Comparison of ENCODE assay signal across 9 mouse cellular contexts in the genomic region with DNA sequence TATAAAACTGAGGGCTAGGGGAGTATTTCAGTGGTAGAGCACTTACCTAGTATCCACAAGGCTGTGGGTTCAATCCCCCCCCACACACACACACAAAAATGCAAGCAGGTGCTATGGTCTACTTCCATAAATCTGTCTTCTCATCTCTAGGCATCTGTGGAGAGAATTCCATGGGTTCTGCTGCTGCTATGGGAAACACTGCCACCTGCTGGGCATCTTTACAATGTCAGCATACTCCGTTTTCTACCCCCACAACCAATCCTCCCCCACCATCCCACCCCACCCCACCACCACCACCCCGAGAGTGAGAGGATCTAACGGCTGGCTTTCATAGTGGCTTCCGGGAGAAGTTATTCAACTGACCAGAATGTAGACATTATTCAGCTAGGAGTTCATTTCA. TPM values are rescaled to one million over a fixed set of nuclear protein-coding genes. Genes with fewer than 3 reads are reported as not detected.
A peak's percentile ranks its signal among the peaks of the same experiment; 100 is the strongest.
DNase-seq lines count a peak whose midpoint lies in the region; ATAC-seq lines count a peak whose summit lies in the region.
"Had no signal": no experiment of that assay in that cellular context is flagged by ENCODE, and none has a peak within 500 bp of the region (broad histone marks: within the 10 kb centered on the region; RNA-seq: fewer than 3 reads in every experiment).

No protein-coding gene starts in this region.

- no peak overlapping the region for H3K4me3 ChIP-seq in midbrain, embryonic 11.5 days (ENCODE audit: low read depth, low read length)
- H3K4me3 ChIP-seq in midbrain, embryonic 15.5 days = no peak overlapping the region
- no peak overlapping the region for H3K4me3 ChIP-seq in embryonic facial prominence, embryonic 11.5 days (ENCODE audit: low read depth, low read length)
- H3K4me3 ChIP-seq in megakaryocyte, embryonic 14.5 days (replicated peaks) = peak overlapping the region; percentile 28
- H3K4me3 ChIP-seq: erythroblast, embryonic 14.5 days had no signal

- no peaks in the 10 kb centered on the region for H3K9me3 ChIP-seq in midbrain, embryonic 11.5 days (ENCODE audit: control insufficient read depth, low read length)
- no peaks in the 10 kb centered on the region for H3K9me3 ChIP-seq in midbrain, embryonic 15.5 days
- no peaks in the 10 kb centered on the region for H3K9me3 ChIP-seq in embryonic facial prominence, embryonic 11.5 days (replicated peaks; ENCODE audit: control insufficient read depth, low read length)
- peaks cover 5% of the 10 kb centered on the region for H3K9me3 ChIP-seq in megakaryocyte, embryonic 14.5 days

- H3K27ac ChIP-seq in midbrain, embryonic 11.5 days (ENCODE audit: low read depth, low read length) = no peak overlapping the region
- H3K27ac ChIP-seq in midbrain, embryonic 15.5 days = no peak overlapping the region
- H3K27ac ChIP-seq in embryonic facial prominence, embryonic 11.5 days (replicated peaks; ENCODE audit: low read depth, low read length) = no peak overlapping the region

- no peaks in the 10 kb centered on the region for H3K27me3 ChIP-seq in midbrain, embryonic 11.5 days (ENCODE audit: control insufficient read depth, insufficient read depth, low read length)
- H3K27me3 ChIP-seq in midbrain, embryonic 15.5 days (replicated peaks) = no peaks in the 10 kb centered on the region
- no peaks in the 10 kb centered on the region for H3K27me3 ChIP-seq in embryonic facial prominence, embryonic 11.5 days (ENCODE audit: control insufficient read depth, insufficient read depth, low read length)
- H3K27me3 ChIP-seq in megakaryocyte, embryonic 14.5 days (replicated peaks) = peaks cover 20% of the 10 kb centered on the region

- H3K4me2 ChIP-seq in midbrain, embryonic 11.5 days = no peak overlapping the region
- no peak overlapping the region for H3K4me2 ChIP-seq in midbrain, embryonic 15.5 days
- no peak overlapping the region for H3K4me2 ChIP-seq in embryonic facial prominence, embryonic 11.5 days (ENCODE audit: low read depth, low read length)

- H3K4me1 ChIP-seq in midbrain, embryonic 11.5 days (ENCODE audit: control insufficient read depth, insufficient read depth, low read length) = no peaks in the 10 kb centered on the region; the same call in 1 of the 2 replicates
- no peaks in the 10 kb centered on the region for H3K4me1 ChIP-seq in midbrain, embryonic 15.5 days
- no peaks in the 10 kb centered on the region for H3K4me1 ChIP-seq in embryonic facial prominence, embryonic 11.5 days (ENCODE audit: control insufficient read depth, insufficient read depth, low read length)
- H3K4me1 ChIP-seq in megakaryocyte, embryonic 14.5 days = peaks cover 18% of the 10 kb centered on the region

- DNase-seq in midbrain, embryonic 11.5 days (ENCODE audit: low spot score, missing footprints) = peak; percentile 96
- DNase-seq in adrenal gland, postnatal 4 days (ENCODE audit: low spot score in 2 of 2) = peak; percentile 37 to 38
- peak; percentile 80 for DNase-seq in embryonic facial prominence, embryonic 11.5 days (ENCODE audit: low spot score)
- peak; percentile 72 to 82 for DNase-seq in heart, postnatal 36 days
- DNase-seq in layer of hippocampus, postnatal 25 days (ENCODE audit: extremely low spot score in 1 of 2, low spot score in 1 of 2) = peak; percentile 53 to 89
- peak; percentile 9 to 14 for DNase-seq in spleen, postnatal 36 days (ENCODE audit: low spot score in 2 of 2)

- WGBS in midbrain, embryonic 11.5 days = 8% methylated on average over 4 of the region's 4 CpGs
- 15% methylated on average over 4 of the region's 4 CpGs for WGBS in midbrain, embryonic 15.5 days
- WGBS in embryonic facial prominence, embryonic 11.5 days = 15% methylated on average over 4 of the region's 4 CpGs

- H3K9ac ChIP-seq in midbrain, embryonic 11.5 days (ENCODE audit: low read length) = no peak overlapping the region
- H3K9ac ChIP-seq in midbrain, embryonic 15.5 days = no peak overlapping the region
- no peak overlapping the region for H3K9ac ChIP-seq in embryonic facial prominence, embryonic 11.5 days (replicated peaks; ENCODE audit: low read length)

- intact Hi-C loops in heart, postnatal 36 days (cut with DNase I) = loop anchor here (1.0 to 5.0 kb wide), 3 partner anchors 65 to 179 kb away; no protein-coding TSS in a partner anchor

- H3K36me3 ChIP-seq in midbrain, embryonic 11.5 days (ENCODE audit: control insufficient read depth, insufficient read depth, low read length) = no peaks in the 10 kb centered on the region
- H3K36me3 ChIP-seq in midbrain, embryonic 15.5 days (replicated peaks) = no peaks in the 10 kb centered on the region
- H3K36me3 ChIP-seq in embryonic facial prominence, embryonic 11.5 days (replicated peaks; ENCODE audit: control insufficient read depth, insufficient read depth, low read depth, low read length) = no peaks in the 10 kb centered on the region
- no peaks in the 10 kb centered on the region for H3K36me3 ChIP-seq in megakaryocyte, embryonic 14.5 days (replicated peaks; ENCODE audit: low read length)

- ATAC-seq in midbrain, embryonic 11.5 days (ENCODE audit: low FRiP score) = no peak
- no peak for ATAC-seq in midbrain, embryonic 15.5 days (replicated peaks)
- ATAC-seq in embryonic facial prominence, embryonic 11.5 days (replicated peaks; ENCODE audit: insufficient number of reproducible peaks, low FRiP score, low TSS enrichment, low read depth) = no peak; the same call in 1 of the 2 replicates

RNA-seq across cellular contexts. Expression of a gene that starts 54.7 kb away (rescaled TPM):
- polyA plus RNA-seq in midbrain, embryonic 11.5 days (2014; fragmentation: Nextera tagmentation; extraction: Ambion mirVana) = 0.39 and 0.51 TPM in 2 replicates
- 0.73 and 1.0 TPM in 2 replicates for polyA plus RNA-seq in midbrain, embryonic 15.5 days (2015; fragmentation: Nextera tagmentation; extraction: Ambion mirVana)
- 1 to 10 TPM in 1 of 2 experiments, under 1 TPM in 1; 0.56 to 1.0 TPM for total RNA-seq in adrenal gland, postnatal 4 days (2021)
- polyA plus RNA-seq in embryonic facial prominence, embryonic 11.5 days (2014; fragmentation: Nextera tagmentation; extraction: Ambion mirVana) = 1.2 and 2.5 TPM in 2 replicates
- total RNA-seq in heart, postnatal 36 days (2021) = not detected
- total RNA-seq in layer of hippocampus, postnatal 25 days (2021) = 1 to 10 TPM in 1 of 2 experiments, under 1 TPM in 1; 0.92 to 1.5 TPM
- not detected in 2 replicates for polyA plus RNA-seq in megakaryocyte, embryonic 14.5 days (2012; ENCODE audit: insufficient read depth, low replicate concordance)
- polyA plus RNA-seq: erythroblast, embryonic 14.5 days had no signal

RNA-seq across cellular contexts. Expression of a gene that starts 58.6 kb away (rescaled TPM):
- 0.62 and 1.3 TPM in 2 replicates for polyA plus RNA-seq in midbrain, embryonic 11.5 days (2014; fragmentation: Nextera tagmentation; extraction: Ambion mirVana)
- 1.3 and 1.4 TPM in 2 replicates for polyA plus RNA-seq in midbrain, embryonic 15.5 days (2015; fragmentation: Nextera tagmentation; extraction: Ambion mirVana)
- total RNA-seq in adrenal gland, postnatal 4 days (2021) = 10 to 100 TPM; 21.0 to 29.2 TPM
- polyA plus RNA-seq in embryonic facial prominence, embryonic 11.5 days (2014; fragmentation: Nextera tagmentation; extraction: Ambion mirVana) = 2.0 and 2.1 TPM in 2 replicates
- total RNA-seq in heart, postnatal 36 days (2021) = 10 to 100 TPM; 13.2 to 15.2 TPM
- 10 to 100 TPM; 23.2 to 27.5 TPM for total RNA-seq in layer of hippocampus, postnatal 25 days (2021)
- polyA plus RNA-seq in megakaryocyte, embryonic 14.5 days (2012; ENCODE audit: insufficient read depth, low replicate concordance) = 2.2 and 4.4 TPM in 2 replicates

Comparison
In these comparisons a context has a peak if more than half of its experiments do, and no peak if none do; other contexts are left out.
1. DNase-seq: peak in every context shown above with its lines; median percentile 96 in midbrain, embryonic 11.5 days; 80 in embryonic facial prominence, embryonic 11.5 days; 77 in heart, postnatal 36 days; 71 in layer of hippocampus, postnatal 25 days; 38 in adrenal gland, postnatal 4 days; 12 in spleen, postnatal 36 days.